Mouse (Mus musculus): ENCODE measurements around the gene Nox4.

Gene Nox4

GRCm38 (mm10) chr7:87245856-87246579, at the start of gene Nox4:
TSS of gene Nox4 (plus strand) at chr7:87246096.
- in situ Hi-C loops (cut with MboI, MseI) = no loop called here

GRCm38 (mm10) chr7:87204751-87205150, 41.1 kb upstream of the Nox4 start:
- in situ Hi-C loops (cut with MboI, MseI) = no loop called here

GRCm38 (mm10) chr7:87221712-87222111, 24.2 kb upstream of the Nox4 start:
- in situ Hi-C loops (cut with MboI, MseI) = no loop called here

- in situ Hi-C loops (cut with MboI, MseI) = no loop called here
Measured at GRCm38 (mm10) chr7:87222751-87223150, 23.1 kb upstream of the Nox4 start.

GRCm38 (mm10) chr7:87225617-87226016, 20.3 kb upstream of the Nox4 start:
- in situ Hi-C loops (cut with MboI, MseI) = no loop called here

GRCm38 (mm10) chr7:87227051-87227948, 18.6 kb upstream of the Nox4 start:
- in situ Hi-C loops (cut with MboI, MseI) = no loop called here

GRCm38 (mm10) chr7:87229502-87229901, 16.4 kb upstream of the Nox4 start:
- in situ Hi-C loops (cut with MboI, MseI) = no loop called here

- in situ Hi-C loops (cut with MboI, MseI) = no loop called here
Measured at GRCm38 (mm10) chr7:87241139-87241538, 4.8 kb upstream of the Nox4 start.

- in situ Hi-C loops (cut with MboI, MseI) = no loop called here
Measured at GRCm38 (mm10) chr7:87246580-87246934, 661 bp downstream of the Nox4 start.

GRCm38 (mm10) chr7:87246940-87247339, 1.0 kb downstream of the Nox4 start:
- in situ Hi-C loops (cut with MboI, MseI) = no loop called here

- in situ Hi-C loops (cut with MboI, MseI) = no loop called here
Measured at GRCm38 (mm10) chr7:87247926-87248325, 2.0 kb downstream of the Nox4 start.

- in situ Hi-C loops (cut with MboI, MseI) = no loop called here
Measured at GRCm38 (mm10) chr7:87252071-87252470, 6.2 kb downstream of the Nox4 start.

- in situ Hi-C loops (cut with MboI, MseI) = no loop called here
Measured at GRCm38 (mm10) chr7:87277225-87277624, 31.3 kb downstream of the Nox4 start.

- in situ Hi-C loops (cut with MboI, MseI) = no loop called here
Measured at GRCm38 (mm10) chr7:87303726-87304315, 57.9 kb downstream of the Nox4 start.

- in situ Hi-C loops (cut with MboI, MseI) = no loop called here
Measured at GRCm38 (mm10) chr7:87321571-87321970, 75.7 kb downstream of the Nox4 start.

- in situ Hi-C loops (cut with MboI, MseI) = no loop called here
Measured at GRCm38 (mm10) chr7:87322085-87322484, 76.2 kb downstream of the Nox4 start.

GRCm38 (mm10) chr7:87330782-87331558, 85.1 kb downstream of the Nox4 start:
- in situ Hi-C loops (cut with MboI, MseI) = no loop called here

GRCm38 (mm10) chr7:87345598-87345997, 99.7 kb downstream of the Nox4 start:
- in situ Hi-C loops (cut with MboI, MseI) = no loop called here

- in situ Hi-C loops (cut with MboI, MseI) = no loop called here
Measured at GRCm38 (mm10) chr7:87352818-87353217, 106.9 kb downstream of the Nox4 start.

- in situ Hi-C loops (cut with MboI, MseI) = no loop called here
Measured at GRCm38 (mm10) chr7:87367834-87368233, 121.9 kb downstream of the Nox4 start.

GRCm38 (mm10) chr7:87369131-87369530, 123.2 kb downstream of the Nox4 start:
- in situ Hi-C loops (cut with MboI, MseI) = no loop called here

- in situ Hi-C loops (cut with MboI, MseI) = no loop called here
Measured at GRCm38 (mm10) chr7:87370789-87371188, 124.9 kb downstream of the Nox4 start.

Measured in regulatory T cell (primary cell).